Mouse (Mus musculus) stomach, postnatal 0 days (tissue): ENCODE data around the gene Skap1. TPM values are rescaled to one million over a fixed set of nuclear protein-coding genes. Genes with fewer than 3 reads are reported as not detected.
A peak's percentile ranks its signal among the peaks of the same experiment; 100 is the strongest.

ENCODE experiments used
- ATAC-seq: fragments of 200-750 bp; cut with Nextera tagmentation; 2 replicates; pipeline ENCODE4 v1.8.0; 2017; ENCODE audit not compliant: low FRiP score, low TSS enrichment
- DNase-seq: peaks from one replicate; pipeline ENCODE4 v3.0.0-alpha.2; 2016; ENCODE audit warnings: low spot score
- H3K27ac ChIP-seq: fragments of 300-500 bp; sonication (generic); replicated peaks from 2 replicates; pipeline ENCODE4 v1.5.1; 2014; ENCODE audit warnings: mild to moderate bottlenecking, control low read depth
- H3K27me3 ChIP-seq: fragments of 300-500 bp; sonication (generic); 2 replicates; pipeline ENCODE4 v1.6.1; 2014; ENCODE audit warnings: low read length; ENCODE audit not compliant: control insufficient read depth, insufficient read depth
- H3K36me3 ChIP-seq: fragments of 300-500 bp; sonication (generic); 2 replicates; pipeline ENCODE4 v1.6.1; 2014; ENCODE audit warnings: low read length, mixed read lengths; ENCODE audit not compliant: control insufficient read depth, insufficient read depth
- H3K4me1 ChIP-seq: fragments of 300-500 bp; sonication (generic); replicated peaks from 2 replicates; pipeline ENCODE4 v1.6.1; 2014; ENCODE audit warnings: antibody characterized with exemption; ENCODE audit not compliant: control insufficient read depth, insufficient read depth
- H3K4me2 ChIP-seq: fragments of 300-500 bp; sonication (generic); replicated peaks from 2 replicates; pipeline ENCODE4 v1.6.1; 2014; ENCODE audit warnings: low read depth, mild to moderate bottlenecking, control low read depth, moderate library complexity
- H3K4me3 ChIP-seq: fragments of 300-500 bp; sonication (generic); 2 replicates; pipeline ENCODE4 v1.5.1; 2014; ENCODE audit warnings: low read depth, low read length, control low read depth
- H3K9ac ChIP-seq: fragments of 300-500 bp; sonication (generic); 2 replicates; pipeline ENCODE4 v1.6.1; 2014; ENCODE audit warnings: mild to moderate bottlenecking, low read length, control low read depth, mixed read lengths
- H3K9me3 ChIP-seq: fragments of 300-500 bp; sonication (generic); 2 replicates; pipeline ENCODE4 v1.6.1; 2016; ENCODE audit warnings: low read length; ENCODE audit not compliant: control insufficient read depth
- CTCF ChIP-seq: IDR thresholded peaks from 2 replicates; pipeline ENCODE4 v1.5.1; 2016; ENCODE audit warnings: antibody characterized with exemption, low read depth, mild to moderate bottlenecking, moderate library complexity
- EP300 ChIP-seq: optimal IDR thresholded peaks from 2 replicates; pipeline ENCODE3; 2016; ENCODE audit warnings: antibody characterized with exemption
- WGBS: fragments of 180-500 bp; shearing (Covaris S2); extraction: QIAGEN DNeasy Blood & Tissue Kit; methylation state at CpG from one replicate; pipeline ENCODE4 v1.1.7; 2014; 5-methylcytosine and 5-hydroxymethylcytosine counted together
- polyA plus RNA-seq: library from polyadenylated mRNA; unstranded; fragments of >200 nt; fragmentation: Nextera tagmentation; extraction: Ambion mirVana; gene quantifications from 2 replicates; pipeline ENCODE4 v1.2.1, GENCODE M21; 2015

Gene Skap1
- polyA plus RNA-seq, 1 experiment from 2014 or later = 0.56 TPM

- no peak overlapping the region for H3K9ac ChIP-seq
- no peak overlapping the region for H3K27ac ChIP-seq
- no peaks in the 10 kb centered on the region for H3K9me3 ChIP-seq
- H3K4me2 ChIP-seq = no peak overlapping the region
- H3K36me3 ChIP-seq = no peaks in the 10 kb centered on the region
- no peak overlapping the region for H3K4me3 ChIP-seq
- no peak for TF ChIP-seq CTCF
- no peak for TF ChIP-seq EP300
- 63% methylated on average over 7 of the region's 7 CpGs for WGBS
- H3K4me1 ChIP-seq = no peaks in the 10 kb centered on the region
- no peaks in the 10 kb centered on the region for H3K27me3 ChIP-seq
- no peak for ATAC-seq
- DNase-seq = no peak
Observed at GRCm38 (mm10) chr11:96718609-96719008, 254.2 kb downstream of the Skap1 start.

GRCm38 (mm10) chr11:96725833-96726232 lies 261.4 kb downstream of the Skap1 start:
- no peak for ATAC-seq
- 67% methylated on average over 1 of the region's 1 CpGs for WGBS
- H3K4me3 ChIP-seq = no peak overlapping the region
- no peaks in the 10 kb centered on the region for H3K27me3 ChIP-seq
- no peak for DNase-seq
- H3K4me1 ChIP-seq = no peaks in the 10 kb centered on the region
- no peak overlapping the region for H3K9ac ChIP-seq
- H3K4me2 ChIP-seq = no peak overlapping the region
- H3K36me3 ChIP-seq = no peaks in the 10 kb centered on the region
- no peaks in the 10 kb centered on the region for H3K9me3 ChIP-seq
- H3K27ac ChIP-seq = no peak overlapping the region
- TF ChIP-seq EP300 (no peak), CTCF (no peak)

GRCm38 (mm10) chr11:96728577-96728976 lies 264.2 kb downstream of the Skap1 start:
- Histone ChIP-seq H3K36me3 (no peaks in the 10 kb centered on the region), H3K9me3 (no peaks in the 10 kb centered on the region), H3K4me2 (no peak overlapping the region), H3K4me3 (no peak overlapping the region), H3K27ac (no peak overlapping the region), H3K9ac (no peak overlapping the region), H3K27me3 (no peaks in the 10 kb centered on the region), H3K4me1 (no peaks in the 10 kb centered on the region)
- DNase-seq (no peak), ATAC-seq (no peak)
- TF ChIP-seq EP300 (no peak), CTCF (no peak)
- 87% methylated on average over 2 of the region's 2 CpGs for WGBS

- ATAC-seq (no peak), DNase-seq (no peak)
- Histone ChIP-seq H3K4me2 (no peak overlapping the region), H3K27me3 (no peaks in the 10 kb centered on the region), H3K4me1 (no peaks in the 10 kb centered on the region), H3K9me3 (no peaks in the 10 kb centered on the region), H3K9ac (no peak overlapping the region), H3K36me3 (no peaks in the 10 kb centered on the region), H3K4me3 (no peak overlapping the region), H3K27ac (no peak overlapping the region)
- WGBS = 32% methylated on average over 9 of the region's 9 CpGs
- TF ChIP-seq EP300 (no peak), CTCF (peak; percentile 51)
Observed at GRCm38 (mm10) chr11:96729462-96729861, 265.1 kb downstream of the Skap1 start.

- DNase-seq = no peak
- WGBS = 63% methylated on average over 5 of the region's 5 CpGs
- Histone ChIP-seq H3K4me1 (no peaks in the 10 kb centered on the region), H3K4me2 (no peak overlapping the region), H3K4me3 (no peak overlapping the region), H3K27me3 (no peaks in the 10 kb centered on the region), H3K36me3 (no peaks in the 10 kb centered on the region), H3K9ac (no peak overlapping the region), H3K27ac (no peak overlapping the region), H3K9me3 (no peaks in the 10 kb centered on the region)
- no peak for ATAC-seq
- TF ChIP-seq CTCF (no peak), EP300 (no peak)
Observed at GRCm38 (mm10) chr11:96730327-96730726, 265.9 kb downstream of the Skap1 start.

- H3K36me3 ChIP-seq = no peaks in the 10 kb centered on the region
- WGBS = 41% methylated on average over 4 of the region's 4 CpGs
- no peaks in the 10 kb centered on the region for H3K9me3 ChIP-seq
- no peak overlapping the region for H3K4me2 ChIP-seq
- no peak overlapping the region for H3K27ac ChIP-seq
- peak; percentile 61; the same call in 1 of the 2 replicates for ATAC-seq
- H3K4me3 ChIP-seq = no peak overlapping the region
- no peaks in the 10 kb centered on the region for H3K4me1 ChIP-seq
- DNase-seq = peak; percentile 44
- no peak overlapping the region for H3K9ac ChIP-seq
- TF ChIP-seq EP300 (no peak), CTCF (no peak)
- no peaks in the 10 kb centered on the region for H3K27me3 ChIP-seq
Observed at GRCm38 (mm10) chr11:96732657-96733056, 268.3 kb downstream of the Skap1 start.
